Mouse (Mus musculus) E14TG2a.4 (cell line): ENCODE measurements around the gene Adcy5.

Experiments used
- CTCF ChIP-seq: conservative IDR thresholded peaks from 2 replicates; pipeline ENCODE4 v1.5.1; 2014; ENCODE audit warnings: low read length
- NANOG ChIP-seq: IDR thresholded peaks from 2 replicates; pipeline ENCODE4 v1.6.1; 2014; ENCODE audit warnings: borderline replicate concordance, low read length, mixed read lengths
- POU5F1 ChIP-seq: IDR thresholded peaks from 2 replicates; pipeline ENCODE4 v1.6.1; 2014; ENCODE audit warnings: low read length, borderline replicate concordance

DNA sequence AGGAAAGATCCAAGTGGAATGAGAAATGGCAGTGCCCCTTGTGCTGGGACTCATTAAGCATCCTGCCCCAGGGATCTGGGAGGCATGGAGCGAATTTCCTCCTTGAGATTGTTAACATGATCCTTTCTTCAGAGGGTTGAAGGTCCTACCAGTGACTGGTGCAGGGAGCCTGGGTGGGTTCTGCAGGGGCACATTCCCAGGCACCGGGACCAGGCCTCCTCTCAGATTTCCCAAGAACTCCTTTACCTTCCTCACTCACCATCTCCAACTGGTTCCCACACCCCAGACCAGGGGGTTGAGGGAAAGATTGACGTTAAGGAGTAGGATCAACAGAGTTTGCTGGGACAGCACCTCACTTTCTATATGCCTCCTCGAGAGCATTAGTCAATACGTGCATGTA lies 27.4 kb upstream of the Adcy5 start:
- TF ChIP-seq CTCF (no peak), POU5F1 (no peak), NANOG (no peak)
